Mouse (Mus musculus) right cerebral cortex, postnatal 36 days (tissue): ENCODE measurements around the gene Lhfpl5.

Experiments
- DNase-seq, 2 experiments: peaks; one replicate each; pipeline ENCODE4 v3.0.0; 2022; ENCODE audit warnings: low spot score in 2 of 2, mixed read lengths in 1 of 2

Lhfpl5 gene

GRCm38 (mm10) chr17:28626937-28627336 is 51.5 kb downstream of the Lhfpl5 start:
- DNase-seq = peak in 1 of 2 experiments; percentile 78

GRCm38 (mm10) chr17:28628248-28629124 is 53.0 kb downstream of the Lhfpl5 start:
- no peak for DNase-seq

GRCm38 (mm10) chr17:28629125-28629524 is 53.7 kb downstream of the Lhfpl5 start:
- no peak for DNase-seq
